Mouse (Mus musculus) stomach, postnatal 0 days (tissue): Measurements from ENCODE around the gene Nsmce4a.

Source experiments
- CTCF ChIP-seq: IDR thresholded peaks from 2 replicates; pipeline ENCODE4 v1.5.1; 2016; ENCODE audit warnings: antibody characterized with exemption, low read depth, mild to moderate bottlenecking, moderate library complexity
- EP300 ChIP-seq: optimal IDR thresholded peaks from 2 replicates; pipeline ENCODE3; 2016; ENCODE audit warnings: antibody characterized with exemption

DNA sequence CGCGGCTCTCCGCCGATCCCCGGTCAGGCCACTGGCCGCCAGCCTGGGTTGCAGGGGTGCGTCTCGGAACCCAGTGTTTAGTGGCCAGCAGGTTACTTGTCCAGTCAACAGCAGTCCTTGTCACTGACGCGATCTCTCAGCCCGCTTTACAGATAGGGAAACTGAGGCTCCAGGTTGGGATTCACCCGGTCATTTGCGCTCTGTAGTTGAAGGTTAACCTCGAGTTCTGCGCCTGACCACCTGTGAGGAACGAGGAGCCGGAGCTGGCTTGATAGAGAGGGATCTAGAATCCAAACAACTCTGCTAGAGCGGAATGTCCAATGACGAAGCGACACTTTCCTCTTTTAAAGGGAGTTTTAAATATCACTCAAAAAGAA, 52.9 kb downstream of the Nsmce4a start, which contains the start of gene Ate1:
- TF ChIP-seq CTCF (no peak), EP300 (no peak)
